Mouse (Mus musculus) adrenal gland, postnatal 36 days (tissue): ENCODE results near the gene Ndc80. TPM values are rescaled to one million over a fixed set of nuclear protein-coding genes. Genes with fewer than 3 reads are reported as not detected.
"Not testable (repeated sequence)": the region's sequence is repeated elsewhere in the genome, so short reads cannot be mapped to it uniquely, and the experiment has no call there.

ENCODE experiments used
- DNase-seq, 2 experiments: peaks; one replicate each; pipeline ENCODE4 v3.0.0; 2021; ENCODE audit warnings: mixed read lengths in 1 of 2
- long read RNA-seq, 2 experiments: library from polyadenylated mRNA; stranded (forward); transcript quantifications; one replicate each; pipeline ENCODE4 v2.0.0; 2021; ENCODE audit warnings: borderline sequencing depth in 2 of 2
- total RNA-seq, 2 experiments: library from RNA; stranded (reverse); gene quantifications; 2 replicates each; pipeline ENCODE4 v1.2.3; 2021

Ndc80 gene
- 1 to 10 TPM; 3.1 to 3.6 TPM for total RNA-seq
- long read RNA-seq, experiment 1, partial matches to known transcripts = 2 of 3 reads
- long read RNA-seq, experiment 1, other reads (novel, unspliced or antisense) = 0 of 3 reads
- long read RNA-seq, experiment 2, partial matches to known transcripts = 0 of 2 reads
- long read RNA-seq, experiment 2, other reads (novel, unspliced or antisense) = 0 of 2 reads

GRCm38 (mm10) chr17:71526711-71527564 lies at the start of gene Ndc80:
TSS of gene Ndc80 (minus strand) at chr17:71526857.
- DNase-seq = peak; percentile 95

GRCm38 (mm10) chr17:71561631-71562030 lies 35.0 kb upstream of the Ndc80 start:
- peak in 1 of 2 experiments; percentile 45 for DNase-seq

DNA sequence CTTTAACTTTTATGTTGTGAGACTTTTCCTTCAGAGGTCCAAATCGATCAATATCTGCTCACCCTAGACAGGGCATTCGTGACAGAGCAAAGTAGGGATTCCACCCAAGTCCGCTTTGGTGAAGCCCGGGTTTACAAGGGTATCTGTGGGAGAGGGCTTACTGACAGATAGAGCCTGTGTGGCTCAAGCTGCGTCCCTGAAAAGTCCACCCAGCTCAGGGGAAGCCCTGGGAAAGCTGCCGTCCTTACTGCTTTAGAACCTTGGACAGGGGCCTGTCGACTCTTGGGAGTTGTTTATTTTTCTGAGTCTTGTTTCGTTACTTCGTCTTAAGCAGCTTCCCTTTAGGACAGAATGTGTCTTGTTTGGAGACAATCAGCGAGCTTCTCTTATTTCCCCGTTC lies 26.2 kb upstream of the Ndc80 start:
- peak in 1 of 2 experiments; percentile 7 for DNase-seq

DNA sequence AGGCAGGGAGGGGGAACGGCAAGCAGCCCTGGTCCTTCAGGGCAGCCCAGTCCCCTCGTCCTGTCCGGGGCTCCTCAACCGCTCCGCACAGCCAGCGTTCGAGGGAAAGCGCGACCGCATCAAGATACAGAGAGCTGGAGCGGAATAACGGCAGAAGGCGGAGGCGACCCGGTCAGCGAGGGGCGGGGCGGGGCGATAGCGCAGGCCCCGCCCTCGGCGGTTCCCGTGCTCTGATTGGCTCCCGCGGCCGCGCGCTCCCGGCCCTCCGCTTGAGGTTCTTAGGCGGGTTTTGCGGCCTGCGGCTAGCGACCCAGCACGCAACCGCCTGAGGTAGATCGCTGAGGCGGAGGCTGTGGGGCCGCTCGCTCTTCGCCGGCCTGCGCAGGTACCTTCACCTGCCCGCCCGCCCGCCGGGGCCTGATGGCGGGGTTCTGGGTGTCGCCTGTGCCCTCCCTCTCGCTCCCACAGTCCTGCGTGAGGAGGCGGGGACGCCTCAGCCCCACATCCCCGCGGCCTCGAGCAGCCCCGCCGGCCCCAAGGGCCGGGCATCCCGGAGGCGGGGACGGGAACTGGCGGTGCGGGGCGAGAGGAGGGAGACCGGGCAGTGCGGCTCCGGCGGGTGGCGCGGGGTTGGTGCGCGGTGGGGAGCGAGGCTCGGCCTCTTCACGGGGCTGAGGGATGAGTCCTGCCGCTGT lies 25.2 kb upstream of the Ndc80 start, which contains the start of gene Spdya:
Spdya (plus strand) TSS at position 305 of the 695 bp plus-strand sequence.
- peak; percentile 89 to 92 for DNase-seq

- no peak for DNase-seq
These were observed 24.7 kb upstream of the Ndc80 start for GRCm38 (mm10) chr17:71551350-71551749.

DNA sequence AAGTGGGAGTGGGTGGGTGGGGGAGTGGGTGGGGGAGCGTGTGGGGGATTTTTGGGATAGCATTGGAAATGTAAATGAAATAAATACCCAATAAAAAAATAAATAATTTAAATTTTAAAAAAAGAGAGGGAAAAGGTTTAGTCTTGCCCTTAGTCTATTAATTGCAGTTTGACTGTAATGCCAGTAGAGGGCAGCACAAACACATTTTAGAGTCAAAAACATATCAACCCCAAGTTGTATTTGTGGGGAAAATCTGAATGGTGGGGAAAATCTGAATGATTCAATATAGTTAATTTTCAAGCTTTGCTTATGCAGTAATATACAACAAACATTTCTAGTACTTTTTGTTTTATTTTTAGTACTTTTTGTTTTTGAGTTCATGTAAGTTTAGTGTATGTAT lies 21.9 kb upstream of the Ndc80 start:
- no peak for DNase-seq

- no peak for DNase-seq
These were observed 10.5 kb upstream of the Ndc80 start for GRCm38 (mm10) chr17:71537164-71537563.

DNA sequence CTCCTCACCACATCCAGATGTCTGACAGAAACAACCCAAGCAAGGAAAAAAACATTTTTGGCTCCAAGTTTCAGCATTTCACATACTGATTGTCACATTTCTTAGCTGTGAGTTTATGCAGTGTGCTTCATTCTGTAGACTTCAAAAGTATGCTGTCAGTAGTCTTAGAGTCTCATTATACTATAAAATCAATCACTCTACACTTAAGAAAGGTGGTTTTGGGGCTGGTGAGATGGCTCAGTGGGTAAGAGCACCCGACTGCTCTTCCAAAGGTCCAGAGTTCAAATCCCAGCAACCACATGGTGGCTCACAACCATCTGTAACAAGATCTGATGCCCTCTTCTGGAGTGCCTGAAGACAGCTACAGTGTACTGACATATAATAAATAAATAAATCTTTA lies 8.9 kb upstream of the Ndc80 start:
- DNase-seq = not testable (repeated sequence)

DNA sequence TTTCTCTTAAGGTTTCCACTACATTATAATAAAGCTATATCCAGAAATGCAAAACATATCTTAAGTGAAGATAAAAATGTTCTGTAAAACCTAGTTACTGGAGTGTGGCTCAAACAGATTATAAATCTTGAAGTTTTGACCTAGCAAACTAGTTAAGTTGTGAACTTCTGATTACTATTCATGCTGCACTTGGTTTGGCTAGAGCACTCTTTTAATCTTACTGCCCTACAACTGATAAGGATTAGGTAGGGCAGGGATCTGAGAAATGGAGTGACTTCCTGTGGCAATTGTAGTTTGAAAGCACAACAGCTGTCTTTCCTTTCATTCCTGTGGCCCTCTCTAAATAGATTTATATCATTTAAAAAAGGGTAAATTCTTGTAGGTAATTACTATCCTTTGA lies 1.4 kb upstream of the Ndc80 start:
- no peak for DNase-seq

DNA sequence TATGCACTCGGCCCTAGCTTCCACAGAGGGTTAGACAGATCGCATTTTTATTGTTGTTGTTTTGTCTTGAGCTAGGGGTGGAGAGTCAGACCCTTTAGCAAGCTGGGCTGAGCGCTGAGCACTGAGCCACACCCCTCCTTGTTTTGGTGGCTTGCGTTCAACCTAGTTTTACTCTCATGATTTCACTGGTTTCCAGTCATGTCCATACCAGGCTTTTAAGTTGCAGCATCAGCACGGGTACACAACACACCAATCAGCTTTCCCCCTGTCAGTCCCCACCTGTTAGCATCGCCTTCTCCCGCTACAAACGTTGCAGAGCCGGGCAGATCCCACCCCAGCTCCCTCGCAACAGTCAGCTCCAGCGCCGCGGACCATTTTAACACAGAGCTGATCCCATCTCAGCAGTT lies 352 bp downstream of the Ndc80 start:
- no peak for DNase-seq

- DNase-seq = no peak
These were observed 16.4 kb downstream of the Ndc80 start for GRCm38 (mm10) chr17:71510297-71510696.

DNA sequence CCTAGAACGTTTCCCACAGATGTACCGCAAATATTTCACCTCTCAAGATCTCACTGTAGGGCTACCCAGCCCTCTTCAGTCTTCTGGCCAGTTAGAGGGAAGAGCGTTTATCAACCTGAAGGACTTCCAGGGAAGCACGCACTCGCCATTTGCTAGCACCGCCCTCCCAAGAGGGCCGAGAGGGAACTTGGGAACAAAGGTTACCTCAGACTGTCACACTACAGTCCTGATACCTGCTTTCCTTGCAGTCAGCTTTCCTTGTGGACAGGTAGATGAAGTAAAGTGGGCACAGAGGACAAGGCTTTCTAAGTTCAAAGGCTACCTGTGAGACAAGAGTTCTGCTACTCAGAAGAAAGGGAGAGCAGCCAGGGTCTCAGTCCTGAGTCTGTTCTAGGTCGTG lies 19.8 kb downstream of the Ndc80 start:
- no peak for DNase-seq

- no peak for DNase-seq
These were observed 30.9 kb downstream of the Ndc80 start for GRCm38 (mm10) chr17:71495784-71496183.

DNA sequence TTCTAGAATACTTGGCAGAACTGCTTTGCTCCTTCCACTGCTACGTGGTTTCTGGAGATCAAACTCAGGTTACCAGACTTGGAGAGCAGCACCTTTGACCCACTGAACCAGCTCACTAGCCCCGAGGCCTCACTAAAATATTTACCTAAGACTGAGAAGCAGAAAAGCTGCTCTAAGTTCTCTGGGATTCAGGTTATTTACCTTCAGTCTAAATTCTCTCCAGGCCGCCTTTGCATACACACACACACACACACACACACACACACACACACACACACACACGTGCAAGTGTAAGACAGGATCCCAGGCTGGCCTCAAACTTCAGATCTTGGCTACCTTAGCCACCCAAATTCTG lies 35.3 kb downstream of the Ndc80 start:
- DNase-seq = no peak

DNA sequence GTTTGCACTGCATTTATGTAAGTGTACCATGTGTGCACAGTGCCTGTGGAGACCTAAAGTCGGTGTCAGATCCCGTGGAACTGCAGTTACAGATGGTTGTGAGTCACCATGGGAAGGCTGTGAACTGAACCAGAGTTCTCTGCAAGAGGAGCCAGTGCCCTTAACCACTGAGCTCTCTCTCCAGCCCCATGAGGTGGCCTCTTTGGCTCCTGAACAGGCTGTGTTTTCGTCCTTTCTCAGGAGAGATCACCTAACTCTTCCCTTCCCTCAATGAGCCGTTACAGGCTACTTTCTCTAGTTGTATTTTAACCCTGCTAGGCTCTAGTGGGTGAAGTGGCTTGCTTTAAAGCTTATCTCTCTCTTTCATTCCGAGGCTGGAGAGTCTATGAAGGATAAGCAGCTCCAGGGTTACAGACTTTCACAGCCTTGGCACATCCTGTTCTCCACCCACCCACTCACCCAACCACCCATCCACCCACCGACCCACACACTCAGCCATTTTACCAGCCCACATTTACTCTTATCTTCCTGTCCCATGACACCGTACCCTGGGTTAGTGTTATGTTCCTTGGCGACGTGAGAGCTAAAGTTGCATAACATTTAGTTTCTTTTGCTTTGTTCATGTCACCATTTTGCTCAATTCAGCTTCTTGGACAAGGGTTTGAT lies 35.9 kb downstream of the Ndc80 start:
- no peak for DNase-seq

DNA sequence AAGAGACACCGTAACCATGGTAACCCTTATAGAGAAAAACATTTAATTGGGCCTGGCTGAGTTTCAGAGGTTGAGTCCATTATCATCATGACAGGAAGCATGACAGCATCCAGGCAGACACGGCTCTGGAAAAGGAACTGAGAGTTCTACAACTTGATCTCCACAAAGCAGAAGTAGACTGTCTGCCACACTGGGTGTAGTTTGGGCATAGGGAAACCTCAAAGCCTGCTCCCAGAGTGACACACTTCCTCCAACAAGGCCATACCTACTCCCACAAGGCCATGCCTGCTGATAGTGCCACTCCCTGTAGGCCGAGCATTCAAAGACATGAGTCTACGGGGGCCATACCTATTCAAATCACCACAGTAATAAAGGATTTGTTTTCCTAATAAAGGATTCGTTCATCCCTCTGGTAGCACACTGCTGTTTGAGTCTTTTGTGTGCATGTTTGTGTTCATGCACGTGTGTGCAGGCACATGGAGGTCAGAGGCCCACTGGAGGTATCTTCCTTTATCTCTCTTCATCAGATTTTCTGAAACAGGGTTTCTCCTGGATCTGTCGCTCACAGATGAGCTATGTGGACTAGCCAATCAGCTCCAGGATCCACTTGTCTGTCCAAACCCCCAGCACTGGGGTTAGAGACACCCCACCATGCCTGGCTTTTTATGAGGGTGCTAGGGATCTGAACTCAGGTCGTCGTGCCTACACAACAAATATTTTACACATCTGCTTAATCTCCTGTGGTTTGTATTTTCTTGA lies 36.8 kb downstream of the Ndc80 start:
- no peak for DNase-seq

DNA sequence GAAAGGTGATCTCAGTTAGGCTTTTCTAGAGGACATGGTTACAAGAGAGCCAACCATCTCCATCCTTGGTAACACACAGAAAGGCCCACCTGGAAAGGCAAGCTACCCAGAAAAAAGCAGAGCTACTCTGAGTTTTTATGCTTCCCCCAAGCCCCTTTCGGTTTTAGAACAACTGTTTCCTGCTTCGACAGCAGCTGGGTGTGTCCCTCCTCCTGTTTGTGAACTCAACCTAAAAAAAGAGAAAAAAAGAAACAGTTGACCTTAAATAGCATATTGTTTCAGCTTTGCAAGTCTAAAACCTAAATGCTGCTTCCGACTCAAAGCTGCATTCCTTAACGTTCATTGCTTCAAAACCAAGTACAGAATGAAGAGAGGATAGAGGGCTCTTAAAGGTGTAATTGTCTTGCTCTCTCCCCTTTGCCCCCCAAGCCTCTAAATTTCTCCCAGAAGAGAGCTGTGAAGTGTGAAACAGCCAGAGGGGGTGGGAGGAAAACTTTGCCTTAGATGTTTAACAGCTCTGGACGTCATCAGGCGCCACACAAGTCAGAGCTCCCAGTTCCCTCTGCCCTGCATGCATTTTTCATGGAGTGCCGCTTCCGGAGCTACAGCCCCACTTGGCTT lies 40.3 kb downstream of the Ndc80 start:
- DNase-seq = peak in 1 of 2 experiments; percentile 32

DNA sequence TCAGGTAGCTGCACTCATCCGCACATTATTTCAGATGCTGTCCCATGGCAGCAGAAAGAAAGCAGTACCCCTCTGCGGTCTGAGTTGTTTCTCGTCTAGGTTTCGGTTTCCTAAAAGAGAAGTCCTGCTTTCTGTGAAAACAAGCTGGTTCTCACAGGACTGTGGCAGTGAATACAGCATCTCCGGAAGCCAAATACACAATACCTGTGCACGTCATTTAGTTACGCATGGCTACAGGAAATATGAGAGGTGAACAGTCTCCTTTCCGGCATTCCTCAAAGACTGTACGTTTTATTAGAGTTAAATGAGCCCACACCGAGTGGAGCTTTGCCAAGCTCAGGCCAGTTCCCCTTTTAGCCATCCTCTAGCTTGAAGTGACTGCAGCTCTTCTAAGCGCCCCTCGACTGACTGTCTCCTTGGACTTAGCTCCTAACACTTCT lies 40.8 kb downstream of the Ndc80 start:
- no peak for DNase-seq

- no peak for DNase-seq
These were observed 41.9 kb downstream of the Ndc80 start for GRCm38 (mm10) chr17:71484711-71485110.

- DNase-seq = no peak
These were observed 43.1 kb downstream of the Ndc80 start for GRCm38 (mm10) chr17:71483418-71484060.
